Mouse (Mus musculus) limb, embryonic 10.5 days (tissue): ENCODE data around the gene Ano2. TPM values are rescaled to one million over a fixed set of nuclear protein-coding genes. Genes with fewer than 3 reads are reported as not detected.

Experiments
- DNase-seq: peaks from one replicate; pipeline ENCODE4 v3.0.0-alpha.2; 2017; ENCODE audit warnings: low spot score
- H3K27ac ChIP-seq: fragments of 300-500 bp; sonication (generic); 2 replicates; pipeline ENCODE4 v1.5.1; 2016; ENCODE audit warnings: mild to moderate bottlenecking
- H3K27me3 ChIP-seq: fragments of 300-500 bp; sonication (generic); 2 replicates; pipeline ENCODE4 v1.6.1; 2016; ENCODE audit warnings: low read depth, mild to moderate bottlenecking; ENCODE audit not compliant: poor library complexity, severe bottlenecking
- H3K36me3 ChIP-seq: fragments of 300-500 bp; sonication (generic); 2 replicates; pipeline ENCODE4 v1.6.1; 2016; ENCODE audit warnings: mild to moderate bottlenecking, moderate library complexity
- H3K4me1 ChIP-seq: fragments of 300-500 bp; sonication (generic); 2 replicates; pipeline ENCODE4 v1.6.1; 2016
- H3K4me3 ChIP-seq: fragments of 300-500 bp; sonication (generic); 2 replicates; pipeline ENCODE4 v1.5.1; 2016; ENCODE audit warnings: mild to moderate bottlenecking, moderate library complexity
- H3K9me3 ChIP-seq: fragments of 300-500 bp; sonication (generic); replicated peaks from 2 replicates; pipeline ENCODE4 v1.6.1; 2016; ENCODE audit warnings: mild to moderate bottlenecking
- WGBS: fragments of 180-500 bp; shearing (Covaris S2); methylation state at CpG from one replicate; pipeline ENCODE4 v1.1.7; 2016; 5-methylcytosine and 5-hydroxymethylcytosine counted together
- polyA plus RNA-seq: library from polyadenylated mRNA; unstranded; fragments of >200 nt; fragmentation: Nextera tagmentation; extraction: Ambion mirVana; gene quantifications from 2 replicates; pipeline ENCODE4 v1.2.1, GENCODE M21; 2016

The Ano2 gene
- polyA plus RNA-seq, 1 experiment from 2014 or later, result 0.53 TPM

GRCm38 (mm10) chr6:125979601-125980000 is 289.4 kb downstream of the Ano2 start:
- H3K27ac ChIP-seq, result no peak overlapping the region
- 94% methylated on average over 5 of the region's 5 CpGs for WGBS
- no peaks in the 10 kb centered on the region for H3K9me3 ChIP-seq

DNA sequence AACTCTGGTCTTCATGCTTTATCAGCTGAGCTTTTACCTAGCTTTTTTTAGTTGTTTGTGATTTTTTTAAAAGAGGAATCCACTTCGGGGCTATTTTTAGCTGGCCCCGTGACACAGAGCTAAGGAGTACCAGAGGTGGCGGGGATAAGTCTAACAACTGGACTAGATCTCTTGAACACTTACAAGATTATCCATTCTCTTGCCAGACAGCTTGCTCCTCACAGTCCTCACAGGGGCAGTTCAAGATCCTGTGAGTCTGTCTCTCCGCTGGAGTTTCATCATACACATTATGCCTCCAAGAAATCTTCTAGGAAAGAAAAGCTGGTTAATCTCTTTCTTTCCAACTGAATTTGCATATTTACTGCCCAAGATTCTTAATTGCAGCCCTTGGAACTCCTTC is 293.8 kb downstream of the Ano2 start:
- Histone ChIP-seq H3K9me3 (no peaks in the 10 kb centered on the region), H3K27me3 (no peaks in the 10 kb centered on the region), H3K4me1 (no peaks in the 10 kb centered on the region), H3K27ac (no peak overlapping the region), H3K4me3 (no peak overlapping the region), H3K36me3 (no peaks in the 10 kb centered on the region)
- DNase-seq, result no peak
- WGBS, result 88% methylated on average over 4 of the region's 4 CpGs

More at GRCm38 (mm10) chr6:125979601-125980000, 289.4 kb downstream of the Ano2 start:
- Histone ChIP-seq H3K27me3 (no peaks in the 10 kb centered on the region), H3K4me3 (no peak overlapping the region), H3K4me1 (peaks cover 26% of the 10 kb centered on the region), H3K36me3 (no peaks in the 10 kb centered on the region)
- DNase-seq, result no peak

- no peaks in the 10 kb centered on the region for H3K36me3 ChIP-seq
- 60% methylated on average over 6 of the region's 6 CpGs for WGBS
- no peaks in the 10 kb centered on the region for H3K27me3 ChIP-seq
- peaks cover 9% of the 10 kb centered on the region; the same call in 1 of the 2 replicates for H3K4me1 ChIP-seq
- no peaks in the 10 kb centered on the region for H3K9me3 ChIP-seq
- no peak for DNase-seq
- no peak overlapping the region for H3K4me3 ChIP-seq
- no peak overlapping the region for H3K27ac ChIP-seq
These were observed 302.5 kb downstream of the Ano2 start for GRCm38 (mm10) chr6:125992731-125993130.

- 9% methylated on average over 2 of the region's 2 CpGs for WGBS
- peak; percentile 60 for DNase-seq
- Histone ChIP-seq H3K36me3 (no peaks in the 10 kb centered on the region), H3K27ac (peak overlapping the region; percentile 90), H3K27me3 (no peaks in the 10 kb centered on the region), H3K4me3 (0 out of 2 replicates have a peak overlapping the region, but pooled peaks have one; percentile 2), H3K4me1 (peaks cover 38% of the 10 kb centered on the region), H3K9me3 (no peaks in the 10 kb centered on the region)
These were observed 311.6 kb downstream of the Ano2 start for GRCm38 (mm10) chr6:126001797-126002196.

- DNase-seq, result peak; percentile 79
- H3K4me3 ChIP-seq, result peak overlapping the region; percentile 2
- H3K4me1 ChIP-seq, result peaks cover 41% of the 10 kb centered on the region
- peak overlapping the region; percentile 90 for H3K27ac ChIP-seq
- 7% methylated on average over 4 of the region's 4 CpGs for WGBS
- H3K27me3 ChIP-seq, result no peaks in the 10 kb centered on the region
- H3K9me3 ChIP-seq, result no peaks in the 10 kb centered on the region
- no peaks in the 10 kb centered on the region for H3K36me3 ChIP-seq
These were observed 313.0 kb downstream of the Ano2 start for GRCm38 (mm10) chr6:126003002-126003742.

DNA sequence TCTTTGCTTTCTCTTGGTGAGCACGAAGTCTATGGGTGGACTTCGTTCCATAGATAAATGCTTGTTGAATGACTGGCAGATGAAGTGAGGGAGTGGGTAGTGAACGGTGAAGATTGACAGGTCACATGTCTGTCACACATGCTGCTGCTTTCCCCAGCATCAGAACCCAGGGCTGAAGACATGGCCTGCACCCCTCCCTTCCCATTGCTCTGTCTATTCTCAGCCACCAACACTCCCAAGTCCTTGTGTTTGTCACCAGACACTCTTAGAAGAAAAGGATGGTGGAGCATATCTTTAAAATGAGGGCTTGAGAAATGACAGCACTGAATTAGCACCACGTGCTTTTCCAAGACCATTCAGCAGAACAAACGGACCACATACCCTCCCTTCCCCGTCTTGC is 316.4 kb downstream of the Ano2 start:
- WGBS, result 87% methylated on average over 6 of the region's 6 CpGs
- Histone ChIP-seq H3K4me1 (peaks cover 54% of the 10 kb centered on the region), H3K27me3 (no peaks in the 10 kb centered on the region), H3K9me3 (no peaks in the 10 kb centered on the region), H3K4me3 (no peak overlapping the region), H3K27ac (no peak overlapping the region), H3K36me3 (no peaks in the 10 kb centered on the region)
- no peak for DNase-seq

GRCm38 (mm10) chr6:126009083-126009482 is 318.9 kb downstream of the Ano2 start:
- H3K9me3 ChIP-seq, result no peaks in the 10 kb centered on the region
- peak overlapping the region; percentile 32; the same call in 1 of the 2 replicates for H3K27ac ChIP-seq
- no peaks in the 10 kb centered on the region for H3K27me3 ChIP-seq
- H3K4me1 ChIP-seq, result peaks cover 40% of the 10 kb centered on the region
- H3K36me3 ChIP-seq, result no peaks in the 10 kb centered on the region
- no peak overlapping the region for H3K4me3 ChIP-seq
- 19% methylated on average over 3 of the region's 3 CpGs for WGBS
- no peak for DNase-seq

- Histone ChIP-seq H3K27me3 (no peaks in the 10 kb centered on the region), H3K9me3 (no peaks in the 10 kb centered on the region), H3K4me1 (peaks cover 6% of the 10 kb centered on the region; the same call in 1 of the 2 replicates), H3K4me3 (no peak overlapping the region), H3K27ac (no peak overlapping the region), H3K36me3 (no peaks in the 10 kb centered on the region)
- WGBS, result 93% methylated on average over 2 of the region's 2 CpGs
- no peak for DNase-seq
These were observed 326.8 kb downstream of the Ano2 start for GRCm38 (mm10) chr6:126016991-126017390.

GRCm38 (mm10) chr6:126018411-126018810 is 328.2 kb downstream of the Ano2 start:
- Histone ChIP-seq H3K9me3 (no peaks in the 10 kb centered on the region), H3K36me3 (no peaks in the 10 kb centered on the region), H3K27me3 (no peaks in the 10 kb centered on the region), H3K4me1 (no peaks in the 10 kb centered on the region), H3K4me3 (no peak overlapping the region), H3K27ac (no peak overlapping the region)
- 74% methylated on average over 1 of the region's 1 CpGs for WGBS
- DNase-seq, result no peak

- no peak overlapping the region for H3K4me3 ChIP-seq
- H3K27ac ChIP-seq, result no peak overlapping the region
- no peaks in the 10 kb centered on the region for H3K27me3 ChIP-seq
- H3K4me1 ChIP-seq, result peaks cover 8% of the 10 kb centered on the region; the same call in 1 of the 2 replicates
- DNase-seq, result no peak
- H3K36me3 ChIP-seq, result no peaks in the 10 kb centered on the region
- H3K9me3 ChIP-seq, result no peaks in the 10 kb centered on the region
- 79% methylated on average over 8 of the region's 8 CpGs for WGBS
These were observed 343.6 kb downstream of the Ano2 start for GRCm38 (mm10) chr6:126033693-126034402.

DNA sequence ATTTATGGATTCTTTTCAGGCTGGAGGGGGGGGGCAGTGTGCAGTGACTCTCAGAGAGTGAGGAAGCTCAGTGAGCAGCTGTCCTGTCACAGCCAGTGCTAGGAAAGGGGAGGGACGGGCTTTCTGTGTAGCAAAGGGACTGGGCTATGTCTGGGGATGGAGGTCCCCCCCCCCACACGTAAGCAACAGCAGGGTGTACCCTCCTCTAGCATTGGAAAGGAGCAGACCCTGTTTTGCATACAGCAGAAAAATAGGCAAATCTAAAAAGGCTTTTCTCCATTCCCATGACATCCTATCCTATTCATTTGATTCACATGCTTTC is 344.1 kb downstream of the Ano2 start:
- peaks cover 8% of the 10 kb centered on the region; the same call in 1 of the 2 replicates for H3K4me1 ChIP-seq
- H3K9me3 ChIP-seq, result no peaks in the 10 kb centered on the region
- no peak for DNase-seq
- no peaks in the 10 kb centered on the region for H3K27me3 ChIP-seq
- no peak overlapping the region for H3K4me3 ChIP-seq
- 58% methylated on average over 2 of the region's 2 CpGs for WGBS
- no peak overlapping the region for H3K27ac ChIP-seq
- no peaks in the 10 kb centered on the region for H3K36me3 ChIP-seq

DNA sequence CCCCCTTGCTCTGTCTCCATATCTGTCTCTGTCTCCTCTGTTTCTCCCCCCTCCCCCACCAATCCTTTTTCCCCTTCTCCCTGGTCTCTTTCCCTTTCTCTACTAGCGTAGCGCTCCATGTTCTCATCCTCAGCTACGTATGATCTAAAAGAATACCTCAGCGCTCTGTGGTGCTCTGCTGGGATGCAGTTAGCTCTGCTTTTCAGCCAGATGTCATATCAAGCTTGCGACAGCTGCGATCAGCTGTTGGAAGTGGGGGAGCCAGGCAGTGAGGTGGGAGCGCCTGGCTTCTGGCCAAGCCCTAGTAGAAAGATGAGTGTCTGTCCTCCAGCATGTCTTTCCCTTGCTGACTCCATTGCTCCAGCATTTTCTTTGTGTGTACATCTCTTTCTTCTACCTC is 344.5 kb downstream of the Ano2 start:
- WGBS, result 90% methylated on average over 7 of the region's 7 CpGs
- no peaks in the 10 kb centered on the region for H3K27me3 ChIP-seq
- no peak overlapping the region for H3K4me3 ChIP-seq
- H3K36me3 ChIP-seq, result no peaks in the 10 kb centered on the region
- H3K9me3 ChIP-seq, result no peaks in the 10 kb centered on the region
- H3K27ac ChIP-seq, result no peak overlapping the region
- H3K4me1 ChIP-seq, result peaks cover 8% of the 10 kb centered on the region; the same call in 1 of the 2 replicates
- no peak for DNase-seq

DNA sequence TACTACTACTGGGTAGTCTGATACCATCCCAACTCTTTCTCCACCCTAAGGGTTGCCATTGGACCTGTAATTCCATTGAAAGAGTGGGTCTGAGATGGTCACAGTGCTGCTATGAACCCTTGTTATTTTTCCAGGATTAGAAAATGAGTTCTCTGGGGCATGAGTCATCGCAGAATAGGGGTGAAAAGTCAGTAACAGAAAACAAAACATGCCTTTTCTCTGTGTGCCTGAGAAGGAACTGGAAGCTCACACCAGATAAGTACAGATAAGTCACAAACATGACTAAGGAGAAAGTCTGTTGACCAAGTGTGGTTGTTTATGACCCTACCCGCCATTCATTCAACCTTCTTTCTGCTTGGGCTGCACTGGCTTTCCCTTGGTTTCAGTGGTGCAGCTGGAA is 345.4 kb downstream of the Ano2 start:
- no peak overlapping the region for H3K27ac ChIP-seq
- no peaks in the 10 kb centered on the region for H3K36me3 ChIP-seq
- peaks cover 8% of the 10 kb centered on the region; the same call in 1 of the 2 replicates for H3K4me1 ChIP-seq
- no peak for DNase-seq
- no peak overlapping the region for H3K4me3 ChIP-seq
- 90% methylated on average over 2 of the region's 2 CpGs for WGBS
- H3K9me3 ChIP-seq, result no peaks in the 10 kb centered on the region
- H3K27me3 ChIP-seq, result no peaks in the 10 kb centered on the region
